Mouse (Mus musculus) splenic B cell, adult 2 months (primary cell): ENCODE measurements around the gene Plcb3.

Experiments
- DNase-seq: peaks from one replicate; pipeline ENCODE4 v3.0.0-alpha.2; 2011; ENCODE audit warnings: low read depth, low spot score
- H3K27me3 ChIP-seq: 2 replicates; pipeline ENCODE4 v1.6.1; 2012; ENCODE audit warnings: mild to moderate bottlenecking, low read length, moderate library complexity, mixed read lengths; ENCODE audit not compliant: control insufficient read depth, poor library complexity, insufficient read depth, severe bottlenecking
- H3K36me3 ChIP-seq: 2 replicates; pipeline ENCODE4 v1.6.1; 2012; ENCODE audit warnings: mild to moderate bottlenecking, low read length, moderate library complexity, mixed read lengths; ENCODE audit not compliant: control insufficient read depth, poor library complexity, insufficient read depth, severe bottlenecking

Plcb3 gene

GRCm38 (mm10) chr19:6969665-6970381 lies 6.4 kb downstream of the Plcb3 start:
- Histone ChIP-seq H3K36me3 (no peaks in the 10 kb centered on the region), H3K27me3 (no peaks in the 10 kb centered on the region; the same call in none of the 2 replicates)
- DNase-seq: peak; percentile 85

DNA sequence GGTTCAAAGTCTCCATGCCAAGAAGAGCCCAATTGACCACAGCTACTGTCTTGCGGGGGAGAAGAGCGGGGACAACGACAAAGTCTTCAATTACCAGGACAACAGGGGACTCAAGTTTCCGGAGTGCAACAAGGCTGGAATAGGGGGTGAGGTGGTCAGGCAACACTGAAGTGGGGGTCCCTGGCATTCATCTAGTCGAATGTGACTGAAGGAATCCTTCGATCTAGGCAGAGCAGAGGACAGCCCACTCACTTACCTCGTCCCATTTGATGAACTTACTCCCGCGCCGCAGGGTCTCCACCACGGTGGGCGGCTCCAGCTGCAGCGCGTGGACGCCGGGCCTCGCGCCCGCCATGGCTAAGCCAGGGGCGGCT lies 7.0 kb downstream of the Plcb3 start:
- no peaks in the 10 kb centered on the region; the same call in none of the 2 replicates for H3K27me3 ChIP-seq
- H3K36me3 ChIP-seq: no peaks in the 10 kb centered on the region
- DNase-seq: no peak

DNA sequence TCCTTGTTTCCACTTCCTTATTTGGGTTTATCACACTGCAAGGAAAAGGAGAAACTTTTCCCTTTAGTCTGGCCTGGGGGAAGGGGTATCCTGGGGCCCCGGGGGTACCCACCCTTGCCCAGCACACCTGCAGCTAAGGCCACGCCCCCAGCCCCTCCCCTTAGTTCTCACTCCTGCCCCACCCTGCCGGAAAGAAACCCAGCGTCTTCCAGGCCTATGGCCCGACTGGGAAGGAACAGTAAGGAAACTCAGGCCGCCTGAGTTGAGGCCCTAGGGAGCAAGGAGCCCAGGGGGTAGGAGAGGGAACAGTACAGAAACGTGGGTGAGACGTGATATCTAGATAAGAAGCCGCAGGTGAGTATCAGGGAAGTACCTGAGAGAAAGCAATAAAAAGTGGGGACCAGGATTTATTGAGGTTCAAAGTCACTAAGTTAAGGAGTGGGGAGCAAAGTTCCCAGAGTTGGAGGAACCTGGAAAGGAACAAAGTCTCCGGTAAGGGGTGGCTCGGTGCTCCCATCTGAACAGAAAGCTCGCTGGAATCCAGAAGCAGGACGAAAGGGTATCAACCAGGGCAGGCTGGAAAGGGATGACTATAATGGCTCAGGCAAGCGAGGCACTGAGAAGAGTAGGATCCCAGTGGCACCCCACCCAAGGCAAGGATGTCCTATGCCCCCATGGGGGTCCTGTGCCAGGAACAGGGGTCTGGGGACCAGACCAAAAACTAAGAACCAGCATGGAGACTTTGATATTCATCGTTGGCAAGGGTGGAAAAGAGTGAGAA lies 7.6 kb downstream of the Plcb3 start:
- H3K27me3 ChIP-seq: no peaks in the 10 kb centered on the region; the same call in none of the 2 replicates
- H3K36me3 ChIP-seq: peaks cover 1% of the 10 kb centered on the region; the same call in 1 of the 2 replicates
- no peak for DNase-seq

GRCm38 (mm10) chr19:6956461-6956860 lies 19.8 kb downstream of the Plcb3 start:
- no peak for DNase-seq
- H3K36me3 ChIP-seq: no peaks in the 10 kb centered on the region
- H3K27me3 ChIP-seq: no peaks in the 10 kb centered on the region

DNA sequence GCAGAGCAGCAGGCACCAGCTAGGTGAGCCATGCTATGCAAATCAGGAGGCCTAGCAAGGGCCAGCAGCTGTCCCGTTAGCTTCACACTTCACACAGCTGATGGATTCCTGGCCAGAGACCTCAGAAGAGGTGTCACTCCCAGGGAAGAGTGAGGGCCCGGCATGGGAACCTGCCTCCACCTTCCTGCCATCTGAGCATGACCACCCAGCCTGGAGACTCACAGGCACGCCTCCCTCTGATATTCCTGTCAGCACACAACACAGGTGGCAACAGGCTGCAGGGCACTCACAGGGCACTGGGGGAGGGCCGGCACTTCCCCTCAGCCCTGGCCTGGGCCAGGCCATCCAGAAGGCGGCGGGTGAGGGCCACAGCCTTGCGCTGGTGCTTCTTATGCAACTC lies 20.8 kb downstream of the Plcb3 start:
- DNase-seq: no peak
- no peaks in the 10 kb centered on the region for H3K27me3 ChIP-seq
- no peaks in the 10 kb centered on the region for H3K36me3 ChIP-seq

GRCm38 (mm10) chr19:6954046-6954445 lies 22.2 kb downstream of the Plcb3 start:
- H3K36me3 ChIP-seq: no peaks in the 10 kb centered on the region
- H3K27me3 ChIP-seq: no peaks in the 10 kb centered on the region
- peak; percentile 56 for DNase-seq

- no peak for DNase-seq
- H3K27me3 ChIP-seq: no peaks in the 10 kb centered on the region
- H3K36me3 ChIP-seq: no peaks in the 10 kb centered on the region
Observed at GRCm38 (mm10) chr19:6952712-6953037, 23.6 kb downstream of the Plcb3 start.

- peak; percentile 30 for DNase-seq
- H3K27me3 ChIP-seq: no peaks in the 10 kb centered on the region
- no peaks in the 10 kb centered on the region for H3K36me3 ChIP-seq
Observed at GRCm38 (mm10) chr19:6951994-6952711, 24.1 kb downstream of the Plcb3 start.

DNA sequence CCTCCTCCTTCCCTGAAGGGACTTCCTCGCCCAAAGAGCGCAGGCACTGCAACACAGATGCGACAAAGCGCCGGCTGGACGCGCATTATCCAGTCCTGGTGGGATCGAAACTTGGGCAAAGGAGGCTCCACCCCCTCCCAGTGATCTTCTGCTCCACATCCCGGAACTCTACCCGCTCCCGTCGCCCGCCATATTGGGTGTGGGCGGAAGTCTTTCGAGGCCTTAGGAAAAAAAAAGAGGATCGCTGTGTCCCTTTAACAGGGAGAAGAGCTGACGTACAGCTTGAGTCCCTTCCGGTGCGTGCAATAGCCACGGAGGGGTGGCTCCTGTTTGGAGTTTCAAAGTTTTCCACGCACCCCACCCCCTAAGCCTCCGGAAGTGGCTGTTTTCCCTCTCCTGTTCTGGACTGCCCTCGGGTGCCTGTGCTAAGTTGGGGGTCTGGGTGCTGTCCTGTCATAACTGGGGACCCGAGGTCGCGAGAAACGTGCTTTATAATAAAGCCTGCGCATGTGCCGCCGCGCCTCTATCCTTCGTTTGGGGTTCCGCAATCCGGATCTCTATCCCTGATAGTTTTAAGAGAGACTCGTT lies 24.8 kb downstream of the Plcb3 start:
- Histone ChIP-seq H3K27me3 (no peaks in the 10 kb centered on the region), H3K36me3 (no peaks in the 10 kb centered on the region)
- peak; percentile 62 for DNase-seq

- no peaks in the 10 kb centered on the region for H3K36me3 ChIP-seq
- peak; percentile 30 for DNase-seq
- H3K27me3 ChIP-seq: no peaks in the 10 kb centered on the region
Observed at GRCm38 (mm10) chr19:6950613-6951153, 25.6 kb downstream of the Plcb3 start.

- DNase-seq: no peak
- H3K36me3 ChIP-seq: no peaks in the 10 kb centered on the region
- no peaks in the 10 kb centered on the region for H3K27me3 ChIP-seq
Observed at GRCm38 (mm10) chr19:6949951-6950350, 26.3 kb downstream of the Plcb3 start.

GRCm38 (mm10) chr19:6949532-6949931 lies 26.7 kb downstream of the Plcb3 start:
- H3K36me3 ChIP-seq: no peaks in the 10 kb centered on the region
- H3K27me3 ChIP-seq: no peaks in the 10 kb centered on the region
- no peak for DNase-seq

DNA sequence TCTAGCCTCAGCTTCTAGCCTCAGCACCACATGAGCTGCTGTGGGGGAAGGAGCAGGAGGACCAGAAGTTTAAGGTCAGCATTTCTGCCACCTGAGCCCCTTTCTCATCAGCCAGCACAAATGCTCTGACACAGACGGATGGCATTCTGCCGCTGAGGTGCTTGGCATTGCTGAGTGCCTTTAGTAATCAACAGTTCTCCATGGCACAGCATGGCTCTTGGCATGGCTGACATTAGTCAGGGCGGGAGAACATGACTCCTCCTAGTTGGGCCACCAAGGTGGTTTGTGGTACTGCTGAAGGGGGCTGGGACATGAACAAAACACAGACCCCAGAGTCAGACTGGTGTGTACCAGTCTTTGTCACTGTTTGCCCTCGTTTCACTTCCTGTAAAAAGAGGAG lies 28.1 kb downstream of the Plcb3 start:
- H3K36me3 ChIP-seq: no peaks in the 10 kb centered on the region
- no peak for DNase-seq
- no peaks in the 10 kb centered on the region for H3K27me3 ChIP-seq

- H3K27me3 ChIP-seq: no peaks in the 10 kb centered on the region
- DNase-seq: no peak
- no peaks in the 10 kb centered on the region for H3K36me3 ChIP-seq
Observed at GRCm38 (mm10) chr19:6947742-6948141, 28.5 kb downstream of the Plcb3 start.
